Mouse (Mus musculus): ENCODE measurements around the gene Ccl4. TPM values are rescaled to one million over a fixed set of nuclear protein-coding genes. Genes with fewer than 3 reads are reported as not detected.

The Ccl4 gene
- polyA plus RNA-seq, 1 experiment from 2014 or later = 0.38 TPM

DNA sequence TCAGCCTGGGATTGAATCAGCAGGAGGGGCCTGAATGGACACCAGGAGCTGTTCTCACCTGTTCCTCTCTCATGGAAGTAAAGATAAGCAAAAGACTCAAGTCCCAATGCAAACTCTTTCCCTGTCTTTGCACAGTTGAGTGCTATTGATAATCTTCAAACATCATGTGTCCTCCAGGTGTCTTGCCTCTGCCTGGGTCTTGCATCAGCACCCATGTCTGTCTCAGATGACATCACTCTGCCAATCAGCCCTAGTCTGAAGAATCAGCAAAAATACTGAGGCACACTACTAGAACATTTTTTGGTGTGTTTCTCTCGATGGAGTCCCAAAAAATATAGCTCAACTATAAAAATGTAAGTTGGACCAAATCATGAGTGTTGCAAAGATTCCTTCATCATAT lies 29.6 kb downstream of the Ccl4 start:
- WGBS = 68% methylated on average over 1 of the region's 1 CpGs
- H3K27me3 ChIP-seq (replicated peaks) = no peaks in the 10 kb centered on the region
- H3K9me3 ChIP-seq = no peaks in the 10 kb centered on the region
- H3K4me1 ChIP-seq (replicated peaks) = no peaks in the 10 kb centered on the region
- H3K9ac ChIP-seq = no peak overlapping the region
- no peak overlapping the region for H3K4me2 ChIP-seq (replicated peaks)
- no peak overlapping the region for H3K27ac ChIP-seq
- H3K36me3 ChIP-seq = no peaks in the 10 kb centered on the region
- H3K4me3 ChIP-seq (replicated peaks) = no peak overlapping the region
- ATAC-seq = no peak

DNA sequence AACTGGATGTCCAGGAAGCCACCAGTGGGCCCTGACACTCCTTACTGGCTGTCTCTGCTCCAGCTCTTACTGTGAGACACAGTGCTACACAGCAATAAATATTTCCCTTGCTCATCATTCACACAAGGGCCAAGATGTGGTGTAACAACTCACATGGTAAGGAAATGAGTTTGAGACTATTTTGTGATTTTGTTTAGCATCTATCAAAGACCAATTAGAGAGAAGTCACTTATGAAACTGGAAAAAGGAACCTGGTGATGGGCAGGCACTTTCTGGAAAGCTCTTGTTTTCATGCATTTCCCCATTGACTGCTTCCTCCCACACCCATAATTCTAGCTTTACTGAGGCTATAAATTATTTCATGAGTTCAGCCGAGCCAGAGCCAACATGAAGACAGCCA lies 41.3 kb downstream of the Ccl4 start, which contains the start of gene Wfdc17:
Wfdc17 (plus strand) TSS at position 287 of the 400 bp plus-strand sequence.
- Histone ChIP-seq H3K27me3 (replicated peaks) (no peaks in the 10 kb centered on the region), H3K4me1 (replicated peaks) (no peaks in the 10 kb centered on the region), H3K36me3 (no peaks in the 10 kb centered on the region), H3K27ac (no peak within 1 kb of the TSS), H3K4me2 (replicated peaks) (no peak within 1 kb of the TSS), H3K4me3 (replicated peaks) (no peak within 1 kb of the TSS), H3K9ac (no peak within 1 kb of the TSS), H3K9me3 (no peaks in the 10 kb centered on the region)
- ATAC-seq = no peak
- WGBS = 24% methylated on average over 1 of the region's 1 CpGs

DNA sequence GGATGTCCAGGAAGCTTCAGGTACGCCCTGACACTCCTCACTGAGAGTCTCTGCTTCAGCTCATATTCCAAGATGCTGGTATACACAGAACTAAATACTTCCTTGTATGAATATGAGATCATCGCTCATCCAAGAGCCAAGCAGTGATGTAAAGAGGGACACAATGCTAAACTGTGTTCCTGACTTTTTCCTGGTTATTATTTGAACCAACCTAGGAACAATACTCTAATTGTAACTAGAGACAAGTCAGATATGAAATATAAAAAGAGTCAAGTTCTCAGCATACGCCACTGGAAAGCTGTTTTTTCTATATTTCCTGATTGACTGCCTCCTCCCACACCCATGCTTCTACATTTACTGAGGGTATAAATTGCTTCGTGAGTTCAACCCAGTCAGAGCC lies 46.3 kb downstream of the Ccl4 start, which contains the start of gene Wfdc18:
Wfdc18 (plus strand) TSS at position 301 of the 400 bp plus-strand sequence.
- no peaks in the 10 kb centered on the region for H3K36me3 ChIP-seq
- no peak for ATAC-seq
- no peaks in the 10 kb centered on the region for H3K27me3 ChIP-seq (replicated peaks)
- no peak within 1 kb of the TSS for H3K27ac ChIP-seq
- H3K4me2 ChIP-seq (replicated peaks) = no peak within 1 kb of the TSS
- no peaks in the 10 kb centered on the region for H3K4me1 ChIP-seq (replicated peaks)
- 71% methylated on average over 4 of the region's 4 CpGs for WGBS
- H3K4me3 ChIP-seq (replicated peaks) = no peak within 1 kb of the TSS
- no peaks in the 10 kb centered on the region for H3K9me3 ChIP-seq
- H3K9ac ChIP-seq = no peak within 1 kb of the TSS

DNA sequence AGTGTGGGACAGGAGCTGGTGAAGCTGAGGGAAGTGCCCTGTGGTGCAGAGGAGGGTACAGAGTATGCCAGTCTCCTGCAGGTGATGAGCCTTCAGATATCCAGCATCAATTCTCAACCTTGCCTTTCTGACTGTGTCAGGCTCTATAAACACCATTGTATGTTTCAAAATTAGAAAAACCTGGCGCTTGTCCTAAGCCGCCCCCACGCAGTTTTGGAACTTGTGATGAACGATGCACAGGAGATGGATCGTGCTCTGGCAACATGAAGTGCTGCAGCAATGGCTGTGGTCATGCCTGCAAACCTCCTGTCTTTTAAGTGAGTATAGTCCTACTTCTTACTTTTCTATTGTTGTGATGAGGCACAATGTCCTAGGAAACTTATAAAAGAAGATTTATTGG lies 47.3 kb downstream of the Ccl4 start:
- ATAC-seq = no peak
- Histone ChIP-seq H3K27me3 (replicated peaks) (no peaks in the 10 kb centered on the region), H3K36me3 (no peaks in the 10 kb centered on the region), H3K27ac (no peak overlapping the region), H3K4me3 (replicated peaks) (no peak overlapping the region), H3K9me3 (no peaks in the 10 kb centered on the region), H3K4me1 (replicated peaks) (no peaks in the 10 kb centered on the region), H3K9ac (no peak overlapping the region), H3K4me2 (replicated peaks) (no peak overlapping the region)
- 93% methylated on average over 5 of the region's 5 CpGs for WGBS

DNA sequence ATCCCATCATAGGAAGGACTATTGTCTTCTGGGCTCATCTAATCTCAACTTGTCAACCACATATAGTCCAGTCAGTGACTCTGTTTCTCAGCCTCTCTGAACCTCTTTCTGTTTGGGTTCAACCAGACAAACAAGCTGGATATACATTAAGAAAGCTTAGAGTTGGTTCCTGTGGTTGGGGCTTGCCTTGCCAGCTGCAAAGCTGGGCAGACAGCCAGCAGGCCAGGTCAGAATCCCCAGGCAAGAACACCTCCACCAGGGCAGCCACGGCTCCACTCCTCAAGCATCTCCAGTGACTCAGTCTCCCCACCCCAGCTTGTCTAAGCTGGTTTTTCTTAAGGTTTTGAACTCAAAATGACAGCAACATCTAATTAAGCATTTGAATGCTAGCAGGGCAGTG lies 50.3 kb downstream of the Ccl4 start:
- H3K27me3 ChIP-seq (replicated peaks) = no peaks in the 10 kb centered on the region
- H3K36me3 ChIP-seq = no peaks in the 10 kb centered on the region
- H3K4me1 ChIP-seq (replicated peaks) = no peaks in the 10 kb centered on the region
- H3K9me3 ChIP-seq = no peaks in the 10 kb centered on the region
- no peak overlapping the region for H3K4me2 ChIP-seq (replicated peaks)
- H3K4me3 ChIP-seq (replicated peaks) = no peak overlapping the region
- no peak for ATAC-seq
- H3K27ac ChIP-seq = no peak overlapping the region
- 79% methylated on average over 1 of the region's 1 CpGs for WGBS
- H3K9ac ChIP-seq = no peak overlapping the region

DNA sequence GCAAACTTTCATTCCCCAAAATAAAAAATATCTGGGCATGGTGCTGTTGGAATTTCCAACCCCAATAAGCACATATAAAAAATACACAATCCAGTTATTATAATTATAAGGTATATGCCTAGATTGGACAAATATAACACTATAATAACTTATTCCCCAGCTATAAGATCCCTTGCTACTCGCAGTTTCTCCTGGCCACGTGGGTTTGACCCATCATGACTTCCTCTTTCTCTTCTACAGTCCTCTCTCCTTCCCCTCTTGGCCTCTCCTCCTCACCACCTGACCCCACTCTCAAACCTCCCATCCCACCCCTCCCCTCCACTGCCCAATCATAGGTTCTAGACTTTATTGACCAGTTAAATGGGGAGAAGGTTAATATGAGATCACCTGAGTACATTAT lies 51.5 kb downstream of the Ccl4 start:
- no peak overlapping the region for H3K27ac ChIP-seq
- H3K9ac ChIP-seq = no peak overlapping the region
- no peak for ATAC-seq
- H3K9me3 ChIP-seq = no peaks in the 10 kb centered on the region
- no peaks in the 10 kb centered on the region for H3K36me3 ChIP-seq
- WGBS = 78% methylated on average over 2 of the region's 2 CpGs
- H3K4me1 ChIP-seq (replicated peaks) = no peaks in the 10 kb centered on the region
- H3K27me3 ChIP-seq (replicated peaks) = no peaks in the 10 kb centered on the region
- H3K4me2 ChIP-seq (replicated peaks) = no peak overlapping the region
- no peak overlapping the region for H3K4me3 ChIP-seq (replicated peaks)

Other genes with a start within 250 kb of the Ccl4 start
- 0.13 TPM in 1 of 2 replicates, not detected in the other for gene Gas2l2, start 233.1 kb upstream of the Ccl4 start, polyA plus RNA-seq (2015; fragmentation: Nextera tagmentation; extraction: Ambion mirVana)
- gene 1700020L24Rik, start 224.9 kb upstream of the Ccl4 start, polyA plus RNA-seq (2015; fragmentation: Nextera tagmentation; extraction: Ambion mirVana) = 0.76 and 0.87 TPM in 2 replicates
- gene Mmp28, start 199.5 kb upstream of the Ccl4 start, polyA plus RNA-seq (2015; fragmentation: Nextera tagmentation; extraction: Ambion mirVana) = 1.4 and 1.5 TPM in 2 replicates
- 12.9 and 13.9 TPM in 2 replicates for gene Taf15, start 189.5 kb upstream of the Ccl4 start, polyA plus RNA-seq (2015; fragmentation: Nextera tagmentation; extraction: Ambion mirVana)
- gene Heatr9, start 140.4 kb upstream of the Ccl4 start, polyA plus RNA-seq (2015; fragmentation: Nextera tagmentation; extraction: Ambion mirVana) = not detected in 2 replicates
- 3.1 and 3.7 TPM in 2 replicates for gene Ccl5, start 132.1 kb upstream of the Ccl4 start, polyA plus RNA-seq (2015; fragmentation: Nextera tagmentation; extraction: Ambion mirVana)
- gene Ccl9, start 83.9 kb upstream of the Ccl4 start, polyA plus RNA-seq (2015; fragmentation: Nextera tagmentation; extraction: Ambion mirVana) = 29.4 and 35.4 TPM in 2 replicates
- 13.3 and 17.0 TPM in 2 replicates for gene Ccl6, start 69.5 kb upstream of the Ccl4 start, polyA plus RNA-seq (2015; fragmentation: Nextera tagmentation; extraction: Ambion mirVana)
- gene Rpl9-ps1, start 17.0 kb upstream of the Ccl4 start, polyA plus RNA-seq (2015; fragmentation: Nextera tagmentation; extraction: Ambion mirVana) = not detected in 2 replicates
- gene Ccl3, start 13.2 kb upstream of the Ccl4 start, polyA plus RNA-seq (2015; fragmentation: Nextera tagmentation; extraction: Ambion mirVana) = 0.58 and 0.68 TPM in 2 replicates
- gene Wfdc17, start 41.4 kb downstream of the Ccl4 start, polyA plus RNA-seq (2015; fragmentation: Nextera tagmentation; extraction: Ambion mirVana) = 1.9 and 2.2 TPM in 2 replicates
- 0.50 TPM in 1 of 2 replicates, not detected in the other for gene Wfdc18, start 46.4 kb downstream of the Ccl4 start, polyA plus RNA-seq (2015; fragmentation: Nextera tagmentation; extraction: Ambion mirVana)
- gene Wfdc21, start 84.4 kb downstream of the Ccl4 start, polyA plus RNA-seq (2015; fragmentation: Nextera tagmentation; extraction: Ambion mirVana) = 2.4 TPM in 1 of 2 replicates, not detected in the other
- gene Heatr6, start 91.1 kb downstream of the Ccl4 start, polyA plus RNA-seq (2015; fragmentation: Nextera tagmentation; extraction: Ambion mirVana) = 19.1 and 19.7 TPM in 2 replicates
- gene Hnf1b, start 187.5 kb downstream of the Ccl4 start, polyA plus RNA-seq (2015; fragmentation: Nextera tagmentation; extraction: Ambion mirVana) = 9.3 and 11.2 TPM in 2 replicates

Measured in intestine, embryonic 15.5 days (tissue).